Mouse (Mus musculus) embryonic facial prominence, embryonic 13.5 days (tissue): ENCODE results near the gene Pgr. TPM values are rescaled to one million over a fixed set of nuclear protein-coding genes. Genes with fewer than 3 reads are reported as not detected.

Source experiments
- ATAC-seq: fragments of 200-750 bp; cut with Nextera tagmentation; 2 replicates; pipeline ENCODE4 v1.8.0; 2017; ENCODE audit warnings: low read depth; ENCODE audit not compliant: insufficient number of reproducible peaks, insufficient read depth, low FRiP score, low TSS enrichment
- H3K27ac ChIP-seq: fragments of 300-500 bp; sonication (generic); 2 replicates; pipeline ENCODE4 v1.5.1; 2015; ENCODE audit warnings: moderate library complexity, mild to moderate bottlenecking, inconsistent platforms
- H3K27me3 ChIP-seq: fragments of 300-500 bp; sonication (generic); 2 replicates; pipeline ENCODE4 v1.6.1; 2015; ENCODE audit warnings: mild to moderate bottlenecking, inconsistent platforms
- H3K36me3 ChIP-seq: fragments of 300-500 bp; sonication (generic); 2 replicates; pipeline ENCODE4 v1.6.1; 2015; ENCODE audit warnings: mild to moderate bottlenecking, inconsistent platforms
- H3K4me1 ChIP-seq: fragments of 300-500 bp; sonication (generic); 2 replicates; pipeline ENCODE4 v1.6.1; 2015; ENCODE audit warnings: inconsistent platforms
- H3K4me2 ChIP-seq: fragments of 300-500 bp; sonication (generic); 2 replicates; pipeline ENCODE4 v1.6.1; 2015; ENCODE audit warnings: moderate library complexity, mild to moderate bottlenecking, inconsistent platforms
- H3K4me3 ChIP-seq: fragments of 300-500 bp; sonication (generic); 2 replicates; pipeline ENCODE4 v1.5.1; 2015; ENCODE audit warnings: mild to moderate bottlenecking, inconsistent platforms
- H3K9ac ChIP-seq: fragments of 300-500 bp; sonication (generic); 2 replicates; pipeline ENCODE4 v1.6.1; 2015; ENCODE audit warnings: mild to moderate bottlenecking, inconsistent platforms
- H3K9me3 ChIP-seq: fragments of 300-500 bp; sonication (generic); 2 replicates; pipeline ENCODE4 v1.6.1; 2016; ENCODE audit warnings: inconsistent platforms
- WGBS: fragments of 180-500 bp; shearing (Covaris S2); methylation state at CpG from one replicate; pipeline ENCODE4 v1.1.7; 2015; ENCODE audit warnings: mixed read lengths; 5-methylcytosine and 5-hydroxymethylcytosine counted together
- polyA plus RNA-seq: library from polyadenylated mRNA; unstranded; fragments of >200 nt; fragmentation: Nextera tagmentation; extraction: Ambion mirVana; gene quantifications from 2 replicates; pipeline ENCODE4 v1.2.1, GENCODE M21; 2015

The Pgr gene
- polyA plus RNA-seq, 1 experiment from 2014 or later, result 0.22 TPM

DNA sequence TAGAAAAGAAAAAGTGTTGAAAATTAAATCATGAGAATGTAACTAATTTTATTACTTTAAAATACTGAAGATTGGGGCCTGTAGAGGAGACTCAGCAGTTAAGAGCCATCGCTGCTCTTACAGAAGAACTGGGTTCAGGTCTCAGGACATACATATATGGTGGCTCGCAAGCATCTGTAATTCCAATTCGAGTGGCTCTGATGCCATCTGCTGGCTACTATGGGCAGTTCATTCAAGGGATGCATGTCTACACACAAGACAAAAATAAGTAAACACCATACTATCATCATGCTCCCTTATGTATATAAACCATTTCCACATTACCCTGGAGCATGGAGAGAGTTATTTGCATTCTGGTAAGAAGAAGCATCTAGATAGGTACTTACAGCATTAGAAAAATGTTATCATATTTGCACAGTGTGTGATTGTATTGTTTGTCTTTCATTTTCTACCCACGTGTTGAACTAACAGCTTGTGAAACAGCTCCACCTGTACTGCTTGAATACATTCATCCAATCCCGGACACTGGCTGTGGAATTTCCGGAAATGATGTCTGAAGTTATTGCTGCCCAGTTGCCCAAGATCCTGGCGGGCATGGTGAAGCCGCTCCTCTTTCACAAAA, 65.0 kb downstream of the Pgr start:
- Histone ChIP-seq H3K9me3 (no peaks in the 10 kb centered on the region), H3K36me3 (no peaks in the 10 kb centered on the region), H3K27ac (no peak overlapping the region), H3K9ac (no peak overlapping the region), H3K4me1 (no peaks in the 10 kb centered on the region), H3K4me2 (no peak overlapping the region), H3K4me3 (no peak overlapping the region), H3K27me3 (no peaks in the 10 kb centered on the region)
- no peak for ATAC-seq
- WGBS, result 67% methylated on average over 8 of the region's 8 CpGs

DNA sequence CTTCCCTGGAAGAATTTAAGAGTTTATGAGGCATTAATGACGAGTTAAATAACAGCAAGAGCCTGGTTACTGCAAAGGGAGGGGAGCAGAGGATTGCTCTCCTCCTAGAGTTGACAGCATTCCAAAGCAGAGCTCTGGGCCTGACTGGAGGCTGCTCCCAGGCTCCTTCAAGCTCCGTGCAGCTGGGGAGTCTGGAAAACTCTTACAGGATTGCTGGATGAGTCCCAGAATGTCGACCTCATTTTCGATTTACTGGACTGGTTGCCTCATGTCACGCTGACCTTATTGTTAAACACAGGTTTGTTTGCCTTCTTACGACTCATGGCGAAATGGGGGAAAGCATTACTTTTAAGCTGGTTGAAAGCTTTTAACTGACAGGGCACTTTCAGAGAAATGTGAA, 70.6 kb downstream of the Pgr start:
- Histone ChIP-seq H3K4me1 (no peaks in the 10 kb centered on the region), H3K36me3 (no peaks in the 10 kb centered on the region), H3K27me3 (no peaks in the 10 kb centered on the region), H3K27ac (no peak overlapping the region), H3K4me3 (no peak overlapping the region), H3K9ac (no peak overlapping the region), H3K4me2 (no peak overlapping the region), H3K9me3 (no peaks in the 10 kb centered on the region)
- no peak for ATAC-seq
- WGBS, result 61% methylated on average over 7 of the region's 7 CpGs

DNA sequence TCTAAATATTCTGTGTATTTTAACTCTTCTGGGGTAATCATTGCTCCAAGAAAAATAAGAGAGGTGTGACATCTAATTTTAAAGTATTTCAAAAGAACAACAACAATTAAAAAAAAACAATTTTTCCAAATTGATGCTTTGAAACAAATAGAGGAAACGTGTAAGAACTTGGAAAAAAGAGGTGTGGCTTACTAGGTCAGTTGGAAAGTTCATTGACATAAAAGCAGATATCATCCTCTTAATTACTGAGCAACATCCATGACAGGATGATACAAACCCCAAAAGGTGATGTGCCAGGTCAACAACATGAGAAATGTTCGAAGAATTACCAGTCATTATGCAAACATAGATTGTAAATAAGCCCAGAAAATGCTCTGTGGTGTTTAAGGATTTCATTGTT, 71.9 kb downstream of the Pgr start, which contains the start of gene Gm16485:
Gene Gm16485, plus strand, starts transcription at position 301 of the 400 bp plus-strand sequence.
- Histone ChIP-seq H3K4me3 (no peak within 1 kb of the TSS), H3K9me3 (no peaks in the 10 kb centered on the region), H3K4me1 (no peaks in the 10 kb centered on the region), H3K9ac (no peak within 1 kb of the TSS), H3K27me3 (no peaks in the 10 kb centered on the region), H3K4me2 (no peak within 1 kb of the TSS), H3K36me3 (no peaks in the 10 kb centered on the region), H3K27ac (no peak within 1 kb of the TSS)
- WGBS, result 73% methylated on average over 2 of the region's 2 CpGs
- ATAC-seq, result no peak

DNA sequence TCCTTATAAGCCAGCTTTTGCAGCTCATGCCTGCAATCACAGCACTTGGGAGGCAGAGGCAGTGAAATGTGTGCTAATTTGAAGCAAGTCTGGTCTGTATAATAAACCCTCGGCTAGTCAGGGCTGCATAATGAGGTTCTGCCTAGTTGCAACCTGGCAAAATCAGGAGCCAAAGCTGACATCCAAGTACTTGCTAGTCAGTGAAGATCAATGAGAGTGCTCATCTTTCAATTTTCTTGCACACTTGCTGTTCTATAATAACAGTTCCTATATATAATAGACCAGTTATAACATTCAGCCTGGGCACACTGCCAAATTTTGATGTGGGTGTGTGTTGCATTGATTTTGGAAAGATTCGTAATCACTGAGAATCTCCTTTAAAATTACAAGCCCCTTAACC, 78.1 kb downstream of the Pgr start:
- Histone ChIP-seq H3K4me2 (no peak overlapping the region), H3K4me1 (no peaks in the 10 kb centered on the region; the same call in 1 of the 2 replicates), H3K4me3 (no peak overlapping the region), H3K27ac (no peak overlapping the region), H3K9me3 (no peaks in the 10 kb centered on the region), H3K27me3 (no peaks in the 10 kb centered on the region), H3K36me3 (no peaks in the 10 kb centered on the region), H3K9ac (no peak overlapping the region)
- 24% methylated on average over 2 of the region's 2 CpGs for WGBS
- ATAC-seq, result no peak

DNA sequence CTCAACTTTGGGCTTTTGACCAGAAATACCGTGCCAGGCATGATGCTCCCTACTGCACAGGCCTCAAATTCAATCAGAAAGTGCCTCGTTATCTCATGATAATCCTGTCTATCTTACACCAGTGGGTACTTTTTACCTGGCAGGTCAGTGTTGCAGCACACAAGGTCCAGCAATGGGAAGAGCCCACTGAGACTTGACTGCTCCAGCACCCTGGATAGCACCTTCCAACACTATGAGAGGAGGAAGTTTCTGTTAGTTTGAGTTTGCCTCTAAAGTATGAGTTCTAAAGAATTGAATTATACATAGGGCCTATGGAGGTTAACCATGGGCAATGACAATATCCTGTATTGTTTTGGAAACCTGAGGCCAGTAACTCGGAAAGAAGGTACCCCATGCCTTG, 82.7 kb downstream of the Pgr start:
- Histone ChIP-seq H3K4me3 (no peak overlapping the region), H3K27me3 (no peaks in the 10 kb centered on the region), H3K9ac (no peak overlapping the region), H3K27ac (no peak overlapping the region), H3K9me3 (no peaks in the 10 kb centered on the region), H3K4me2 (no peak overlapping the region), H3K36me3 (no peaks in the 10 kb centered on the region), H3K4me1 (no peaks in the 10 kb centered on the region; the same call in 1 of the 2 replicates)
- ATAC-seq, result no peak
- 71% methylated on average over 3 of the region's 3 CpGs for WGBS

DNA sequence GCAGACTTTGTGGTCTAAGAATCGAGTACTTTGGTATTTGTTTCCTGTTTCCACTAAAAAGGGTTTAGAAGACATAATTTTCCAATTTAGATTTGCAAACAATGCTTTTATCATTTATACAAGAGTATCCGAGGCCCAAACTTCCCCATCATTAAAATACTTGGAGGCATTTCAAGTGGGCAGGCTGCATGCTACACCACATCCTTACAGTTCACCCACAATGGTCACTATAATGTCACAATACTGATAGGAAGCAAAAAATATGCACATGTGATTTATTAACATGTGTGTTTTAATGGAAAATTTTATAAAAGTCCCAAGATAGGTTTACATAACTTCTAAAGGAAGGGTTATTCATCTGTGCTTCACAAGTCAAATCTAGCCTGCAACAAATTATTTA, 96.9 kb downstream of the Pgr start:
- Histone ChIP-seq H3K9ac (no peak overlapping the region), H3K4me1 (no peaks in the 10 kb centered on the region)

DNA sequence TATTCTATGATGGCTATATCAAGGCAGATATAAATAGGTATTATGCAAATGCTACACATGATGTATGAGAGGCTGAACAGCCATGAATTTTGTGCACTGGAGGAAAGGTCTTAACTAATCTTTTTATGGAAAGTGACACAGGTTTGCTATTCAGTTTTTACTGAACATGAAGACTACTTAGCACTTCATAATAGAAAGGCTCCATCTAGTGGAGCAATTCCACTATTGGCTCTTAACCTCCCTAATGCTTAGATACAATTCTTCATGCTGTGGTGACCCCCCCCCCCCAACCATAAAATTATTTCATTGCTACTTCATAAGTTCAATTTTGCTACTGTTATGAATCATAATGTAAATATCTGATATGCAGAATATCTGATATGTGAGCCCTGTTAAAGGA, 101.5 kb downstream of the Pgr start:
- Histone ChIP-seq H3K27ac (no peak overlapping the region), H3K9me3 (no peaks in the 10 kb centered on the region; the same call in 1 of the 2 replicates), H3K4me3 (no peak overlapping the region), H3K4me2 (no peak overlapping the region), H3K4me1 (no peaks in the 10 kb centered on the region), H3K9ac (no peak overlapping the region), H3K27me3 (no peaks in the 10 kb centered on the region), H3K36me3 (peaks cover 53% of the 10 kb centered on the region)
- no peak for ATAC-seq

More for the DNA sequence above, 96.9 kb downstream of the Pgr start:
- Histone ChIP-seq H3K4me3 (no peak overlapping the region), H3K27ac (no peak overlapping the region), H3K9me3 (no peaks in the 10 kb centered on the region; the same call in 1 of the 2 replicates), H3K27me3 (no peaks in the 10 kb centered on the region), H3K4me2 (no peak overlapping the region), H3K36me3 (peaks cover 64% of the 10 kb centered on the region)
- no peak for ATAC-seq
- 52% methylated on average over 2 of the region's 2 CpGs for WGBS

DNA sequence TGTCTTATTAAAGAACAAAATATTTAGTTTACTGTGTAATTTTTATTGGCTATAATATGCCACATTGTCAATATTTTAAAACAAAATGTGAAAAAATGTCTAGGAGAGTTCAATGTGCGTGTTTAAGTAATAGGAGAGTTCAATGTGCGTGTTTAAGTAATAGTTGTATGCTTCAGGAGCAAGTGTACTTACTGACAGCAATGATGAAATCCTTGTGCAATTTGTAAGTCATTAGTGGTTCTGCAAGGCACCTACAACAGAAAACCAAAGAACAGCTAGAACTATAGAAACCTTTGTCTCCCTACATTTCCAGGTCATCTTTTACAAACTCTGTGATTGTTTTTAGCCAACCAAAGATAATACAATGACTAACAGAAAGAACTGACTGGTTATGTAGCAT, 115.5 kb downstream of the Pgr start:
- Histone ChIP-seq H3K27me3 (no peaks in the 10 kb centered on the region), H3K4me1 (no peaks in the 10 kb centered on the region), H3K9me3 (no peaks in the 10 kb centered on the region), H3K4me2 (no peak overlapping the region), H3K27ac (no peak overlapping the region), H3K4me3 (no peak overlapping the region), H3K9ac (no peak overlapping the region), H3K36me3 (peaks cover 60% of the 10 kb centered on the region)
- 94% methylated on average over 2 of the region's 2 CpGs for WGBS
- ATAC-seq, result no peak

Other genes starting within 250 kb of the Pgr start
- not detected in 2 replicates for gene Gm16485, start 72.0 kb downstream of the Pgr start, polyA plus RNA-seq